Mouse (Mus musculus) mouse trophoblast stem cell (cell line): ENCODE results near the gene Fam193a.

Source experiments
- in situ Hi-C, 2 experiments: fragments of 300-500 bp; cut with MseI, MboI; formaldehyde crosslinking; loops; 2 replicates in 1 of 2; 3 replicates in 1 of 2; pipeline ENCODE4 v1.15.1; 2025

Gene Fam193a

GRCm38 (mm10) chr5:34369341-34370021 is at the start of gene Fam193a:
Fam193a (plus strand) TSS chr5:34369933.
- in situ Hi-C loops: no loop called here

GRCm38 (mm10) chr5:34321236-34321635 is 48.5 kb upstream of the Fam193a start:
- in situ Hi-C loops: no loop called here

GRCm38 (mm10) chr5:34325286-34325685 is 44.4 kb upstream of the Fam193a start:
- in situ Hi-C loops: no loop called here

- in situ Hi-C loops: no loop called here
These were observed 43.5 kb upstream of the Fam193a start for GRCm38 (mm10) chr5:34326249-34326691.

- in situ Hi-C loops: no loop called here
These were observed 42.7 kb upstream of the Fam193a start for GRCm38 (mm10) chr5:34326875-34327576.

- in situ Hi-C loops: no loop called here
These were observed 39.6 kb upstream of the Fam193a start for GRCm38 (mm10) chr5:34330136-34330535.

- in situ Hi-C loops: no loop called here
These were observed 35.7 kb upstream of the Fam193a start for GRCm38 (mm10) chr5:34334081-34334480.

GRCm38 (mm10) chr5:34335539-34336096 is 34.1 kb upstream of the Fam193a start:
- in situ Hi-C loops: no loop called here

GRCm38 (mm10) chr5:34336097-34336774 is 33.5 kb upstream of the Fam193a start, which contains the start of gene Rnf4:
Rnf4 (plus strand) TSS chr5:34336289.
- in situ Hi-C loops: no loop called here

- in situ Hi-C loops: no loop called here
These were observed 32.8 kb upstream of the Fam193a start for GRCm38 (mm10) chr5:34336775-34337450.

- in situ Hi-C loops: no loop called here
These were observed 29.5 kb upstream of the Fam193a start for GRCm38 (mm10) chr5:34340246-34340645.

- in situ Hi-C loops: no loop called here
These were observed 17.6 kb upstream of the Fam193a start for GRCm38 (mm10) chr5:34352084-34352631.

- in situ Hi-C loops: no loop called here
These were observed 9.5 kb upstream of the Fam193a start for GRCm38 (mm10) chr5:34360261-34360660.

GRCm38 (mm10) chr5:34363115-34363514 is 6.6 kb upstream of the Fam193a start:
- in situ Hi-C loops: no loop called here

- in situ Hi-C loops: no loop called here
These were observed 1.0 kb upstream of the Fam193a start for GRCm38 (mm10) chr5:34368551-34369290.

- in situ Hi-C loops: no loop called here
These were observed 490 bp downstream of the Fam193a start for GRCm38 (mm10) chr5:34370022-34370823.

GRCm38 (mm10) chr5:34370840-34371239 is 1.1 kb downstream of the Fam193a start:
- in situ Hi-C loops: no loop called here

GRCm38 (mm10) chr5:34372141-34372540 is 2.4 kb downstream of the Fam193a start:
- in situ Hi-C loops: no loop called here

GRCm38 (mm10) chr5:34372541-34372940 is 2.8 kb downstream of the Fam193a start:
- in situ Hi-C loops: no loop called here

- in situ Hi-C loops: no loop called here
These were observed 9.1 kb downstream of the Fam193a start for GRCm38 (mm10) chr5:34378787-34379186.
